Mouse (Mus musculus): ENCODE measurements around the gene Tom1l2.

- no peak for TF ChIP-seq POLR2A (IDR thresholded peaks at IDR 0.05; ENCODE audit: borderline replicate concordance, extremely low read depth, insufficient read depth, insufficient read length, poor library complexity, severe bottlenecking)
- no peak for TF ChIP-seq CTCF (IDR thresholded peaks at IDR 0.05; ENCODE audit: borderline replicate concordance, extremely low read depth, insufficient read depth, insufficient read length)
Observed at GRCm38 (mm10) chr11:60305611-60306010, 47.1 kb downstream of the Tom1l2 start.

Data from brain, embryonic 14.5 days (tissue).